ENCODE assay signal across 26 mouse cellular contexts in the genomic region with DNA sequence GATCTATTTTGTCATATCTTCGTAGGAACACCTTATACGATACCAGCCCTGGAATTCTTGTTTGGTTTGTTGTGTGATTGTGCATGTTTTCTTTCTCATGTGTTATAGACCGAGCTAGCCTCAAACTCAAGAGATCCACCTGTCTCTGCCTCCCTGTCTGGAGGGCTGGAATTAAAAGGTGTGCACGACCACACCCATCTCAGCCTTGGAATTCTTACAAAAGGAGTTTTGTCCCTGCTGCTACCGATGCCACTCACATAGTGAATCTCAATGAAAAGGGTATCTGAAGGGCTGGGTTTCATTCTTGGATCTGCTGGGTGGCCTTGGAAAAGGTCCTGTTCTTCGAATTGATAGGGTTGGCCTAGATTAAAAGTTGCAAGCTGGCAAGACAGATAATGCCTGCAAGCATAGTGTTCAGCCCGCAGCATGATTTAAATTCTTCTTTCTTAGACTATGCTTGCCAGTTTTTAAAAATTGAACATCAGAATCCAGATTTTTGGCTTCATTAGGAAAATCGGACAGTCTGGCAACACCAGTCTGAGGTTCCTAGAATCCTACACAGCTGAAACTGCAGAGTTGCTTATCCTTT. TPM values are rescaled to one million over a fixed set of nuclear protein-coding genes. Genes with fewer than 3 reads are reported as not detected.
DNase-seq lines count a peak whose midpoint lies in the region; ATAC-seq and TF ChIP-seq lines count a peak whose summit lies in the region.
"Had no signal": no experiment of that assay in that cellular context is flagged by ENCODE, and none has a peak within 500 bp of the region (broad histone marks: within the 10 kb centered on the region; RNA-seq: fewer than 3 reads in every experiment).

No protein-coding gene starts in this region.

- no peaks in the 10 kb centered on the region for H3K9me3 ChIP-seq in liver, embryonic 13.5 days (replicated peaks)
- no peaks in the 10 kb centered on the region for H3K9me3 ChIP-seq in liver, postnatal 0 days (ENCODE audit: low read length)
- H3K9me3 ChIP-seq in MEL (replicated peaks; ENCODE audit: insufficient read depth, low read length): no peaks in the 10 kb centered on the region
- no peaks in the 10 kb centered on the region for H3K9me3 ChIP-seq in forebrain, embryonic 15.5 days
- H3K9me3 ChIP-seq: embryonic facial prominence, embryonic 15.5 days; G1E; midbrain, embryonic 13.5 days; neural tube, embryonic 12.5 days had no signal

- no peaks in the 10 kb centered on the region for H3K27me3 ChIP-seq in liver, embryonic 13.5 days
- no peaks in the 10 kb centered on the region for H3K27me3 ChIP-seq in liver, postnatal 0 days (ENCODE audit: insufficient read depth, low read length)
- no peaks in the 10 kb centered on the region for H3K27me3 ChIP-seq in MEL (ENCODE audit: control insufficient read depth in 1 of 2, insufficient read depth in 2 of 2, low read length in 2 of 2)
- no peaks in the 10 kb centered on the region for H3K27me3 ChIP-seq in forebrain, embryonic 15.5 days
- H3K27me3 ChIP-seq: embryonic facial prominence, embryonic 15.5 days; midbrain, embryonic 13.5 days; neural tube, embryonic 12.5 days had no signal

- ATAC-seq in liver, embryonic 13.5 days (ENCODE audit: low read depth): no peak
- no peak for ATAC-seq in liver, postnatal 0 days
- no peak for ATAC-seq in forebrain, embryonic 15.5 days (replicated peaks)
- ATAC-seq: forebrain, embryonic 14.5 days; hindbrain, postnatal 0 days; intestine, embryonic 16.5 days; midbrain, embryonic 13.5 days had no signal

- no peak overlapping the region for H3K27ac ChIP-seq in liver, embryonic 13.5 days
- no peak overlapping the region for H3K27ac ChIP-seq in liver, postnatal 0 days (ENCODE audit: low read depth)
- no peak overlapping the region for H3K27ac ChIP-seq in MEL (ENCODE audit: control insufficient read depth, low read depth, low read length)
- peak overlapping the region; percentile 53 for H3K27ac ChIP-seq in cortical plate, adult 2 months (ENCODE audit: insufficient read depth, low read length)
- H3K27ac ChIP-seq in forebrain, embryonic 15.5 days (replicated peaks): no peak overlapping the region
- H3K27ac ChIP-seq: embryonic facial prominence, embryonic 15.5 days; hindbrain, postnatal 0 days; neural tube, embryonic 12.5 days had no signal

- peak; percentile 5 for DNase-seq in cerebellum, adult 9-11 months
- no peak for DNase-seq in cerebellum, adult 9-10 months
- peak; percentile 6 for DNase-seq in liver, embryonic 13.5 days
- DNase-seq in liver, postnatal 0 days: no peak
- DNase-seq in MEL (ENCODE audit: low read depth, low spot score): peak; percentile 21
- no peak for DNase-seq in adrenal gland, adult 18-20 months (ENCODE audit: low spot score in 2 of 2)
- DNase-seq: adrenal gland, postnatal 36 days; cerebellum, adult 18-20 months; cerebellum, postnatal 36 days; gastrocnemius, postnatal 36 days; kidney, adult 9 months; kidney, postnatal 14 days; layer of hippocampus, postnatal 36 days; lung, adult 2 months; lung, postnatal 14 days; right cerebral cortex, adult 18-20 months; thymus, postnatal 14 days had no signal

- H3K4me2 ChIP-seq in liver, embryonic 13.5 days: no peak overlapping the region
- H3K4me2 ChIP-seq in liver, postnatal 0 days (ENCODE audit: low read depth, low read length): no peak overlapping the region
- no peak overlapping the region for H3K4me2 ChIP-seq in forebrain, embryonic 15.5 days (replicated peaks)

- TF ChIP-seq POLR2A in MEL (IDR thresholded peaks at IDR 0.05; ENCODE audit: control insufficient read depth in 1 of 2, insufficient read depth in 1 of 2, low read depth in 1 of 2, low read length in 2 of 2, poor library complexity in 1 of 2): no peak
- TF ChIP-seq POLR2A in cortical plate, adult 2 months (IDR thresholded peaks at IDR 0.05; ENCODE audit: extremely low read depth, insufficient read depth, low read length): no peak

- no peaks in the 10 kb centered on the region for H3K79me2 ChIP-seq in MEL (ENCODE audit: control insufficient read depth, insufficient read depth, low read length, poor library complexity)

- no peak overlapping the region for H3K9ac ChIP-seq in liver, embryonic 13.5 days
- no peak overlapping the region for H3K9ac ChIP-seq in liver, postnatal 0 days (replicated peaks)
- no peak overlapping the region for H3K9ac ChIP-seq in MEL (ENCODE audit: control insufficient read depth, low read depth, low read length, poor library complexity, severe bottlenecking)
- no peak overlapping the region for H3K9ac ChIP-seq in forebrain, embryonic 15.5 days (replicated peaks)
- H3K9ac ChIP-seq: embryonic facial prominence, embryonic 15.5 days had no signal

- H3K4me3 ChIP-seq in liver, embryonic 13.5 days (replicated peaks): no peak overlapping the region
- H3K4me3 ChIP-seq in liver, postnatal 0 days (ENCODE audit: low read depth, low read length): no peak overlapping the region
- no peak overlapping the region for H3K4me3 ChIP-seq in MEL (ENCODE audit: control insufficient read depth in 1 of 2, insufficient read depth in 1 of 2, low read depth in 2 of 2, low read length in 2 of 2)
- no peak overlapping the region for H3K4me3 ChIP-seq in cortical plate, adult 2 months (ENCODE audit: insufficient read depth, low read length)
- H3K4me3 ChIP-seq in forebrain, embryonic 15.5 days: no peak overlapping the region
- H3K4me3 ChIP-seq: neural tube, embryonic 12.5 days had no signal

- WGBS in liver, embryonic 13.5 days (ENCODE audit: insufficient replicate concordance): 58% methylated on average over 8 of the region's 8 CpGs
- WGBS in liver, postnatal 0 days (ENCODE audit: insufficient replicate concordance): 69% methylated on average over 8 of the region's 8 CpGs
- 91% methylated on average over 8 of the region's 8 CpGs for WGBS in forebrain, embryonic 15.5 days

- no peak for TF ChIP-seq CTCF in liver, postnatal 0 days (IDR thresholded peaks at IDR 0.05; ENCODE audit: low read depth)
- no peak for TF ChIP-seq CTCF in MEL (IDR thresholded peaks at IDR 0.05 in 2 of 3, conservative IDR thresholded peaks at IDR 0.05 in 1 of 3; ENCODE audit: control insufficient read depth in 1 of 3, insufficient read depth in 1 of 3, low read depth in 2 of 3, low read length in 3 of 3, poor library complexity in 1 of 3, severe bottlenecking in 1 of 3)
- no peak for TF ChIP-seq CTCF in cortical plate, adult 2 months (IDR thresholded peaks at IDR 0.05; ENCODE audit: extremely low read depth, insufficient read depth, low read length)

- H3K4me1 ChIP-seq in liver, embryonic 13.5 days (replicated peaks): peaks cover 38% of the 10 kb centered on the region
- H3K4me1 ChIP-seq in liver, postnatal 0 days (ENCODE audit: insufficient read depth): peaks cover 17% of the 10 kb centered on the region
- peaks cover 10 to 17% of the 10 kb centered on the region in 2 experiments for H3K4me1 ChIP-seq in MEL (ENCODE audit: control insufficient read depth in 1 of 2, insufficient read depth in 2 of 2, low read length in 2 of 2)
- H3K4me1 ChIP-seq in cortical plate, adult 2 months (ENCODE audit: control insufficient read depth, insufficient read depth, low read length): peaks cover 2% of the 10 kb centered on the region; the same call in 1 of the 2 replicates
- H3K4me1 ChIP-seq in forebrain, embryonic 15.5 days: peaks cover 33% of the 10 kb centered on the region

- TF ChIP-seq EP300 in liver, postnatal 0 days (IDR thresholded peaks at IDR 0.05; ENCODE audit: low read depth): no peak
- peak; percentile 51 to 57; a peak in 2 of 4 replicates for TF ChIP-seq EP300 in MEL (IDR thresholded peaks at IDR 0.05; ENCODE audit: low read depth in 1 of 2, low read length in 2 of 2)

- H3K36me3 ChIP-seq in liver, embryonic 13.5 days: no peaks in the 10 kb centered on the region
- H3K36me3 ChIP-seq in liver, postnatal 0 days (replicated peaks; ENCODE audit: insufficient read depth, low read length): no peaks in the 10 kb centered on the region
- peaks cover 0 to 32% of the 10 kb centered on the region in 2 experiments; a peak in 2 of 4 replicates for H3K36me3 ChIP-seq in MEL (ENCODE audit: control insufficient read depth in 1 of 2, insufficient read depth in 2 of 2, low read length in 2 of 2)
- no peaks in the 10 kb centered on the region for H3K36me3 ChIP-seq in forebrain, embryonic 15.5 days
- H3K36me3 ChIP-seq: embryonic facial prominence, embryonic 15.5 days; midbrain, embryonic 13.5 days; neural tube, embryonic 12.5 days had no signal

- TF ChIP-seq RAD21 in MEL (IDR thresholded peaks at IDR 0.05; ENCODE audit: low read depth, low read length): no peak

TF ChIP-seq in MEL, 35 proteins besides CTCF, POLR2A, EP300 and RAD21 (continues in another document):
- TF ChIP-seq MYB (IDR thresholded peaks at IDR 0.05; ENCODE audit: low read depth, low read length): no peak
- TF ChIP-seq ZKSCAN1 (IDR thresholded peaks at IDR 0.05; ENCODE audit: low read depth, low read length): no peak
- TF ChIP-seq HCFC1 (IDR thresholded peaks at IDR 0.05; ENCODE audit: low read depth, low read length): no peak
- peak; percentile 13; the same call in 1 of the 2 replicates for TF ChIP-seq TAL1 (IDR thresholded peaks at IDR 0.05; ENCODE audit: low read length)
- peak; percentile 65; the same call in 1 of the 2 replicates for TF ChIP-seq RCOR1 (IDR thresholded peaks at IDR 0.05; ENCODE audit: low read depth, low read length)
- TF ChIP-seq CHD2 (IDR thresholded peaks at IDR 0.05; ENCODE audit: low read length): no peak
- TF ChIP-seq SIN3A (IDR thresholded peaks at IDR 0.05; ENCODE audit: low read length): no peak
- no peak for TF ChIP-seq USF2 (IDR thresholded peaks at IDR 0.05; ENCODE audit: borderline replicate concordance in 1 of 2, insufficient read depth in 1 of 2, low read depth in 1 of 2, low read length in 2 of 2)

RNA-seq across cellular contexts. Expression of gene Dcun1d3, which starts 1.5 kb away (rescaled TPM):
- 2.0 and 2.5 TPM in 2 replicates for polyA plus RNA-seq in liver, embryonic 13.5 days (2015; fragmentation: Nextera tagmentation; extraction: Ambion mirVana)
- polyA plus RNA-seq in liver, postnatal 0 days (2015; fragmentation: Nextera tagmentation; extraction: Ambion mirVana): 3.4 and 3.8 TPM in 2 replicates
- total RNA-seq in MEL (2012; rRNA removed): 2.5 and 3.3 TPM in 2 replicates
- 1 to 10 TPM in 1 of 2 experiments, not detected in 1; 5.6 TPM for polyA plus RNA-seq in MEL (2012; ENCODE audit: insufficient read depth in 1 of 2, insufficient read length in 2 of 2, low read depth in 1 of 2, low replicate concordance in 2 of 2, missing spikeins in 1 of 2)
- 8.8 and 10.9 TPM in 2 replicates for polyA plus RNA-seq in cortical plate, adult 2 months (2012; rRNA removed)
- total RNA-seq in adrenal gland, adult 18-20 months (2021): 10 to 100 TPM; 39.2 to 43.1 TPM
- 18.2 and 20.4 TPM in 2 replicates for polyA plus RNA-seq in forebrain, embryonic 15.5 days (2015; fragmentation: Nextera tagmentation; extraction: Ambion mirVana)

RNA-seq across cellular contexts. Expression of gene Lyrm1, which starts 2.0 kb away (rescaled TPM):
- 3.8 and 3.9 TPM in 2 replicates for polyA plus RNA-seq in liver, embryonic 13.5 days (2015; fragmentation: Nextera tagmentation; extraction: Ambion mirVana)
- 4.5 TPM in 2 replicates for polyA plus RNA-seq in liver, postnatal 0 days (2015; fragmentation: Nextera tagmentation; extraction: Ambion mirVana)
- total RNA-seq in MEL (2012; rRNA removed): 2.1 and 4.0 TPM in 2 replicates
- 1 to 10 TPM in 1 of 2 experiments, not detected in 1; 4.4 TPM for polyA plus RNA-seq in MEL (2012; ENCODE audit: insufficient read depth in 1 of 2, insufficient read length in 2 of 2, low read depth in 1 of 2, low replicate concordance in 2 of 2, missing spikeins in 1 of 2)
- polyA plus RNA-seq in cortical plate, adult 2 months (2012; rRNA removed): 16.3 and 19.5 TPM in 2 replicates
- 1 to 10 TPM; 7.4 to 8.9 TPM for total RNA-seq in adrenal gland, adult 18-20 months (2021)
- polyA plus RNA-seq in forebrain, embryonic 15.5 days (2015; fragmentation: Nextera tagmentation; extraction: Ambion mirVana): 14.7 and 16.9 TPM in 2 replicates

Comparison
In these comparisons a context has a peak if more than half of its experiments do, and no peak if none do; other contexts are left out.
1. DNase-seq: peak in cerebellum, adult 9-11 months (single experiment), liver, embryonic 13.5 days (single experiment) and MEL (single experiment); none in cerebellum, adult 9-10 months (single experiment), liver, postnatal 0 days (single experiment) and adrenal gland, adult 18-20 months (0 of 2).